Mouse (Mus musculus) skeletal muscle tissue, postnatal 0 days (tissue): Measurements from ENCODE around the gene Klc2. TPM values are rescaled to one million over a fixed set of nuclear protein-coding genes. Genes with fewer than 3 reads are reported as not detected.

Source experiments
- polyA plus RNA-seq: library from polyadenylated mRNA; unstranded; fragments of >200 nt; fragmentation: Nextera tagmentation; extraction: Ambion mirVana; gene quantifications from 2 replicates; pipeline ENCODE4 v1.2.1, GENCODE M21; 2015

The Klc2 gene
- polyA plus RNA-seq = 11.7 and 12.5 TPM in 2 replicates

DNA sequence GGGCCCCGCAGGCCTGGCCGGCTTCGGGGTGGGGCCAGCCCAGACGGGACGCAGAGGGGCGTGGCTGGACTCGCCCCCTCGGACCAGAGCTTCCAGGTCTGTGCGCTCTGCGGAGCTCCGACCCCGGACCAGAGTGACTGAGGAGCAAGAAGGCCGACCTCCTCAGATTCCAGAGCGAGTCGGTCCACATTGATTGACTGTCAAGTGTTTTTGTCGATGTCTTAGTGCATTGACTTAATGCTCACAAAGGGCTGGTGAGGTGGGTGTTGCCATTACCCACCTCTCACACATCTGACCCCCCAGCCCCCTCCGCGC, at the start of gene Klc2:
TSS of gene Klc2 (minus strand) at position 177 of the 315 bp plus-strand sequence.

DNA sequence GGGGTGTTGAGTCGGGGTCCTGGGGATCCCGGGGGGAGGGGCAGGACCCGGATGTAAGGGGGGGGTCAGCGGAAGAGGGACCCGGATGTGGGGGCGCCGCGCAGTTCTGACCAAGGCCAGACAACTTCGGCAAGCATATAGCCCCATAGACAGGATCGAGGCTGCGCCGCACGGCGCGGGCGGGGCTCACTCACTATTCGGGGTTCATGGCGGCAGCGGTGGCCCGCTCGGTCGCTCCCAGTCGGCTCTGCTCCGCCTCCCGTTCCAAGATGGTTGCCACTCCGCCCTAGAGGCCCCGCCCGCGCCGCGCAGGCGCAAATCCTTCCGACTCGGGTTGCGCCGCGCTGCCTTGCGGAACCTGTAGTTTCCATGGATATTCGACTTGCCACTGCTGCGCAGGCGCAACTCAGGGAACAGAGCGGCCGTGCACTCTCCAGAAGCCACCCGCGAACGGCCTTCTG, 11.6 kb downstream of the Klc2 start, which contains the start of gene Rab1b:
TSS of gene Rab1b (minus strand) at position 342 of the 461 bp plus-strand sequence.

DNA sequence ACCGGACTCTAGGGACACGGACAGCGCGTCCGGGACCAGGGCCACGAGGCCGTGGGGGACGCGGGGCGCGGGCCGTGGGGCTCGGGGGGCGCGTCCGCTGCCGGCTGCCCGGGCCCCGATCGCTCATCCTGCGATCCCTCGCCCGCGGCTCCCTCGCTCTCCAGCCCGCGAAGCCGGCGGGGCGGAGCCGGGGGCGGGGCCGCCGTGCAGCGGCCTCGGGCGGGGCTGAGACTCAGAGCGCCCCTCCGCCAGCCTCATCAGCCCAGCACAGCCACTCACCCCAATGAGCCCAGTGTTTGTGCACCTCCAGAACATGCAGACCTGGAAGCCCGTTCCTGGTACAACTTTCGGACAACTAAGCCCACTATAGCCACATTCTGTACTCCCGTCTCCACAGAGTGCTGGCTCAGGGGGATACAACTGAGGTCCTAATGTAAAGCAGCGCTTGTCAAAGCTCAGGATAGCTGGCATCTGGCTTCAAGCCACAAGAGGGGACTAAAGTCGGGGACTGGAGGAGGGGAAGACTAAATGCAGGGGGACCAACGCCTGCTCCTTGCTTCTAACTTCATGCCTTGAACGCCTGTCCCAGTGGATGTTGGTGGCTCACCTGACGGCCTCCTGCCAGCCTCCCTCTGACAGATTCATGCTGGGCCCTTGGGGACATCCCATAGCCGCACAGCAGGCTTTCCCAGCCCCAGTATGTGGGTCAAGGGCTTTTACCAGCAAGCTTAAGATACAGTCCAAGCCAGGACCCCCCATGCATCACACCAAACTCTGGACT, 19.8 kb downstream of the Klc2 start, which contains the start of gene Cnih2:
TSS of gene Cnih2 (minus strand) at position 159 of the 781 bp plus-strand sequence.

DNA sequence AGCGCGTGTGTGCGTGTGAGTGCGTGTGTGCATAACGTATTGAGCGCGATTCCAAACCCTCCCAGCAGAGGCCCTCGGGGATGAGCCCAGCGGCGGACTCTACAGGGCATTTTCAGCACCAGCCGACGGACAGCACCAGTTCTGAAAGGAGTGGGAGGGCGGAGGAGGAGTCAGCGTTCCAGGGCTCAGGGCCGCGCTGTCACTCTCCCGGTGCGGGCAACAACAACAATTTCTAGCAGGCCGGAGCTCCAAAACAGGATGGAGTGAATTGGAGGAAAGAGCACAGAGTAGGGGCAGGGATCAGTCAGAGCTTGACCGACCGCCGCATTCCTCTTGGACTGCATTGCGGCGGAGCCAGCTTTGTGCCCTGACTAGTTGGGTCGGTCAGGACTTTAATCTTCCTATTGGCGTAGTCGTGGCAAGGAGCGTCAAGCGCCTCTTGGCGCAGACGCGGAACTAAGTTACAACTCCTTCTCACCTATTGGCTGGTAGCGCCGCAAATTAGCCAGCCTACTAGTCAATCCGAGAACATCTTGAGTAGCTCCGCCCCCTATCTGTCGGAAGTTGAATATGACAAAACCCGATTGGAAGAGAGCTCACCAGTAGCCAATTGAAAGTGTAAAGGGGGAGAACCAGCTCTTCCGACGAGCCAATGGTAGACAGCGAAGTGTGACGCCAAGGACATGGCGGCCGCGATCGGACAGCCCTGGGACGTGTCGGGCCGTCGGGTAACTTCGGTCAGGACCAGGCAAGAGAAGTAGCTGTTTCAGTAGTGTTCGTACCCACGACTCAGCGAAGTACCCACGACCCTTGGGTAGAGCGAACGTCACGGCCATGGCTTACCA, 30.3 kb downstream of the Klc2 start, which contains the start of gene Yif1a:
TSS of gene Yif1a (plus strand) at position 655 of the 845 bp plus-strand sequence.

DNA sequence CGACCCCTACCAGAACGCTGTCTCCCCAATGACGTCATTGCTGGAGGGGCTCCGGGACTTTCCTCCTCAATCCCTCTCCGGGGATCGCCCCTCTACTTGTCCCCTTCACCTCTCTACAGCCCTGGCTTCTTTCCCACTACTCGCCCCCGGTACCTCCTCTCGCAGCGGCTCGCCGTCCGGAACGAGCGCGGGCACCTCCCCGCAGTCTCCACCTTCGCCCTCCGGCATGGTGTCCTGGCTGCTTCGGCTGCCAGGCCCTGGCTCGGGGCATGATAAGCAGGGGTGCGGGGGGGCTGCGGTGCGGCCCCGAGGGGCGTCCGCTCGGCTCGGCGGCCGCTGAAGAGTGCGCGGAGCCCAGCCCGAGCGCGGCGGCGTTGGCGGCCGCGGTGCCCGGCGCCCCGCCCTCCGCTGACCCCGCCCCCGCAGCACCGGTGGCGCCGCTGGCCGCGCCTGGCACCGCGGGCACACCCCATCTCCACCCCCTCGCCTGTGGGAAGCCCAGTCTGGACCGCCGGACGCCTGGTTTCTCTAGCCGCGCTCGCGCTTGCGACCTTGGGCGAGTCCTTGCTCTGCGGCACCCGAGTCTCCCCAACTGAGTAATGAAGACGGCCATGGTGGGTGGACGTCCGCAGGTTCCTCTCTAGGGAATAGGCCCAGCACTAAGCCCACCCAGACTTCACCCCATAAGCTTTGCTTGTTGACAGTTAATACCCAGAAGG, 33.1 kb downstream of the Klc2 start, which contains the start of gene Tmem151a:
TSS of gene Tmem151a (minus strand) at position 387 of the 719 bp plus-strand sequence.

DNA sequence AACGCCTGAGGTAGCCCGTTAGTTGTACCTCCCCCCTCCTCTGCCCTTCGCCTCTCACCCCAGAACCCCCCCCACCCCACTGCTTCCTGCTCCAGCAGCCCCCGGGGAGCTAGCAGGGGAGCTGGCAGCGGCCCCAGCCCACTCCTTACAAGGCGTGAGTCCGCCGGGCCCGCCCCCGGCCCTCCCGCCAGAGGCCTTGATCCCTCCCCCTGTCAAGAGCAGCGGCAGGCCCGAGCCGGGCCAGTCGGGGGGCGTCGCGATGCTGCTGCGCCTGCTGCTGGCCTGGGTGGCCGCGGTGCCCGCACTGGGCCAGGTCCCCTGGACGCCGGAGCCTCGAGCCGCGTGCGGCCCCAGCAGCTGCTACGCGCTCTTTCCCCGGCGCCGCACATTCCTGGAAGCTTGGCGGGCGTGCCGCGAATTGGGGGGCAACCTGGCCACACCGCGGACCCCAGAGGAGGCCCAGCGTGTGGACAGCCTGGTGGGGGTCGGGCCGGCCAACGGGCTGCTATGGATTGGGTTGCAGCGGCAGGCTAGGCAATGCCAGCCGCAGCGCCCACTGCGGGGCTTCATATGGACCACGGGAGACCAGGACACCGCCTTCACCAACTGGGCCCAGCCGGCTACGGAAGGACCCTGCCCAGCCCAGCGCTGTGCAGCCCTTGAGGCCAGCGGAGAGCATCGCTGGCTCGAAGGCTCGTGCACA, 50.3 kb downstream of the Klc2 start, which contains the start of gene Cd248:
TSS of gene Cd248 (plus strand) at position 212 of the 703 bp plus-strand sequence.

Other genes with a start within 250 kb of the Klc2 start
- gene Actn3, start 240.7 kb downstream of the Klc2 start, polyA plus RNA-seq = 751 and 907 TPM in 2 replicates
- 5.1 and 5.9 TPM in 2 replicates for gene Zdhhc24, start 239.9 kb downstream of the Klc2 start, polyA plus RNA-seq
- gene Bbs1, start 211.9 kb downstream of the Klc2 start, polyA plus RNA-seq = 0.87 and 1.1 TPM in 2 replicates
- 46.4 and 52.9 TPM in 2 replicates for gene Dpp3, start 190.3 kb downstream of the Klc2 start, polyA plus RNA-seq
- gene Peli3, start 175.4 kb downstream of the Klc2 start, polyA plus RNA-seq = 0.57 and 0.77 TPM in 2 replicates
- gene Mrpl11, start 156.4 kb downstream of the Klc2 start, polyA plus RNA-seq = 105 and 106 TPM in 2 replicates
- not detected in 2 replicates for gene Npas4, start 128.2 kb downstream of the Klc2 start, polyA plus RNA-seq
- 5.1 and 6.5 TPM in 2 replicates for gene Slc29a2, start 94.7 kb downstream of the Klc2 start, polyA plus RNA-seq
- gene B4gat1, start 79.7 kb downstream of the Klc2 start, polyA plus RNA-seq = 30.5 and 36.4 TPM in 2 replicates
- gene AC124502.3, start 79.7 kb downstream of the Klc2 start, polyA plus RNA-seq = 0.21 and 2.1 TPM in 2 replicates
- gene Brms1, start 77.2 kb downstream of the Klc2 start, polyA plus RNA-seq = 16.9 and 21.0 TPM in 2 replicates
- gene Rin1, start 68.1 kb downstream of the Klc2 start, polyA plus RNA-seq = 1.6 and 1.7 TPM in 2 replicates
- 37.7 and 59.2 TPM in 2 replicates for gene Cd248, start 50.5 kb downstream of the Klc2 start, polyA plus RNA-seq
- gene Tmem151a, start 33.0 kb downstream of the Klc2 start, polyA plus RNA-seq = 0.34 and 0.72 TPM in 2 replicates
- 95.0 and 101 TPM in 2 replicates for gene Yif1a, start 30.0 kb downstream of the Klc2 start, polyA plus RNA-seq
- gene Cnih2, start 20.0 kb downstream of the Klc2 start, polyA plus RNA-seq = 0.88 and 0.91 TPM in 2 replicates
- 174 and 198 TPM in 2 replicates for gene Rab1b, start 11.5 kb downstream of the Klc2 start, polyA plus RNA-seq
- gene Pacs1, start 154.6 kb upstream of the Klc2 start, polyA plus RNA-seq = 6.6 and 7.4 TPM in 2 replicates
- gene Sf3b2, start 176.9 kb upstream of the Klc2 start, polyA plus RNA-seq = 128 and 129 TPM in 2 replicates
- gene Gal3st3, start 179.8 kb upstream of the Klc2 start, polyA plus RNA-seq = 0.45 and 0.57 TPM in 2 replicates
- not detected in 2 replicates for gene Catsper1, start 217.2 kb upstream of the Klc2 start, polyA plus RNA-seq
- gene Cst6, start 231.0 kb upstream of the Klc2 start, polyA plus RNA-seq = 4.5 and 13.1 TPM in 2 replicates
- 21.4 and 25.3 TPM in 2 replicates for gene Eif1ad, start 248.2 kb upstream of the Klc2 start, polyA plus RNA-seq
- gene Banf1, start 248.6 kb upstream of the Klc2 start, polyA plus RNA-seq = 216 and 231 TPM in 2 replicates